Mouse (Mus musculus) limb, embryonic 14.5 days (tissue): Measurements from ENCODE around the gene Krt35. TPM values are rescaled to one million over a fixed set of nuclear protein-coding genes. Genes with fewer than 3 reads are reported as not detected.

Source experiments
- ATAC-seq: fragments of 200-750 bp; cut with Nextera tagmentation; 2 replicates; pipeline ENCODE4 v1.8.0; 2017; ENCODE audit warnings: low read depth, moderate number of reproducible peaks, moderate TSS enrichment; ENCODE audit not compliant: low FRiP score
- DNase-seq: peaks from one replicate; pipeline ENCODE4 v3.0.0-alpha.2; 2015; ENCODE audit warnings: low spot score
- H3K27ac ChIP-seq: fragments of 300-500 bp; sonication (generic); replicated peaks from 2 replicates; pipeline ENCODE4 v1.5.1; 2014; ENCODE audit warnings: low read depth, mild to moderate bottlenecking, low read length, moderate library complexity, mixed read lengths
- H3K27me3 ChIP-seq: fragments of 300-500 bp; sonication (generic); 2 replicates; pipeline ENCODE4 v1.6.1; 2014; ENCODE audit warnings: low read length, mixed read lengths; ENCODE audit not compliant: control insufficient read depth, insufficient read depth
- H3K36me3 ChIP-seq: fragments of 300-500 bp; sonication (generic); 2 replicates; pipeline ENCODE4 v1.6.1; 2014; ENCODE audit warnings: mild to moderate bottlenecking, low read length, moderate library complexity, mixed read lengths; ENCODE audit not compliant: control insufficient read depth, insufficient read depth
- H3K4me1 ChIP-seq: fragments of 300-500 bp; sonication (generic); 2 replicates; pipeline ENCODE4 v1.6.1; 2014; ENCODE audit warnings: antibody characterized with exemption, low read length, mixed read lengths; ENCODE audit not compliant: control insufficient read depth, insufficient read depth
- H3K4me2 ChIP-seq: fragments of 300-500 bp; sonication (generic); replicated peaks from 2 replicates; pipeline ENCODE4 v1.6.1; 2014; ENCODE audit warnings: low read depth, mild to moderate bottlenecking, low read length, moderate library complexity; ENCODE audit not compliant: severe bottlenecking
- H3K4me3 ChIP-seq: fragments of 300-500 bp; sonication (generic); replicated peaks from 2 replicates; pipeline ENCODE4 v1.5.1; 2014; ENCODE audit warnings: low read length
- H3K9ac ChIP-seq: fragments of 300-500 bp; sonication (generic); 2 replicates; pipeline ENCODE4 v1.6.1; 2014; ENCODE audit warnings: mild to moderate bottlenecking, low read depth, low read length, moderate library complexity; ENCODE audit not compliant: severe bottlenecking
- H3K9me3 ChIP-seq: fragments of 300-500 bp; sonication (generic); 2 replicates; pipeline ENCODE4 v1.6.1; 2016; ENCODE audit warnings: low read length; ENCODE audit not compliant: control insufficient read depth
- POLR2A ChIP-seq: fragments of 200-500 bp; IDR thresholded peaks from 2 replicates; pipeline ENCODE4 v1.8.0; 2012; ENCODE audit warnings: inconsistent platforms, mild to moderate bottlenecking, moderate library complexity, borderline replicate concordance; ENCODE audit not compliant: insufficient read depth, insufficient read length; ENCODE audit errors: extremely low read depth
- WGBS: fragments of 180-500 bp; shearing (Covaris S2); extraction: QIAGEN DNeasy Blood & Tissue Kit; methylation state at CpG from one replicate; pipeline ENCODE4 v1.1.7; 2014; 5-methylcytosine and 5-hydroxymethylcytosine counted together
- polyA plus RNA-seq, 2 experiments: library from polyadenylated mRNA; depleted of rRNA in 1 of 2; stranded (reverse) in 1 of 2; unstranded in 1 of 2; fragments of >200 nt; fragmentation: Nextera tagmentation in 1 of 2; extraction: Ambion mirVana in 1 of 2; gene quantifications; 2 replicates each; pipeline versions ENCODE4 v1.2.1 to v1.2.3; 2012 to 2014

Gene Krt35
- polyA plus RNA-seq (2012; rRNA removed) (1.7 and 2.9 TPM in 2 replicates), polyA plus RNA-seq (2014; fragmentation: Nextera tagmentation; extraction: Ambion mirVana) (7.0 and 7.2 TPM in 2 replicates)

GRCm38 (mm10) chr11:100096141-100096540 lies at the start of gene Krt35:
Gene Krt35, minus strand, starts transcription at chr11:100096241.
- H3K36me3 ChIP-seq: no peaks in the 10 kb centered on the region
- no peak within 1 kb of the TSS for H3K9ac ChIP-seq
- no peak for TF ChIP-seq POLR2A
- H3K4me3 ChIP-seq: no peak within 1 kb of the TSS
- H3K4me1 ChIP-seq: 0 out of 2 replicates have a peak, but pooled peaks cover 3% of the 10 kb centered on the region
- H3K27ac ChIP-seq: no peak within 1 kb of the TSS
- no peak within 1 kb of the TSS for H3K4me2 ChIP-seq
- ATAC-seq: no peak
- DNase-seq: no peak
- WGBS: 21% methylated on average over 9 of the region's 9 CpGs
- no peaks in the 10 kb centered on the region for H3K27me3 ChIP-seq
- H3K9me3 ChIP-seq: no peaks in the 10 kb centered on the region

- under 1% methylated on average over 20 of the region's 20 CpGs for WGBS
- Histone ChIP-seq H3K36me3 (no peaks in the 10 kb centered on the region), H3K9ac (no peak overlapping the region), H3K4me2 (peak overlapping the region; percentile 45), H3K27me3 (peaks cover 27% of the 10 kb centered on the region), H3K4me3 (peak overlapping the region; percentile 29), H3K4me1 (peaks cover 10% of the 10 kb centered on the region), H3K27ac (no peak overlapping the region), H3K9me3 (no peaks in the 10 kb centered on the region)
- ATAC-seq (no peak), DNase-seq (no peak)
- TF ChIP-seq POLR2A: no peak
Measured at GRCm38 (mm10) chr11:100145104-100145503, 49.1 kb upstream of the Krt35 start.

GRCm38 (mm10) chr11:100140966-100141365 lies 44.9 kb upstream of the Krt35 start:
- TF ChIP-seq POLR2A: no peak
- DNase-seq (no peak), ATAC-seq (no peak)
- H3K27ac ChIP-seq: no peak overlapping the region
- H3K9me3 ChIP-seq: no peaks in the 10 kb centered on the region
- no peak overlapping the region for H3K4me3 ChIP-seq
- H3K4me1 ChIP-seq: peaks cover 11% of the 10 kb centered on the region
- H3K36me3 ChIP-seq: no peaks in the 10 kb centered on the region
- H3K4me2 ChIP-seq: no peak overlapping the region
- H3K27me3 ChIP-seq: peaks cover 21% of the 10 kb centered on the region
- no peak overlapping the region for H3K9ac ChIP-seq
- 74% methylated on average over 21 of the region's 21 CpGs for WGBS

- ATAC-seq: no peak
- Histone ChIP-seq H3K27me3 (peaks cover 7% of the 10 kb centered on the region; the same call in 1 of the 2 replicates), H3K4me1 (0 out of 2 replicates have a peak, but pooled peaks cover 2% of the 10 kb centered on the region), H3K4me3 (no peak overlapping the region), H3K36me3 (no peaks in the 10 kb centered on the region), H3K4me2 (no peak overlapping the region), H3K9ac (no peak overlapping the region), H3K27ac (no peak overlapping the region), H3K9me3 (no peaks in the 10 kb centered on the region)
- TF ChIP-seq POLR2A: no peak
- WGBS: 40% methylated on average over 2 of the region's 2 CpGs
- no peak for DNase-seq
Measured at GRCm38 (mm10) chr11:100139391-100139790, 43.4 kb upstream of the Krt35 start.

- Histone ChIP-seq H3K4me3 (no peak overlapping the region), H3K9me3 (no peaks in the 10 kb centered on the region), H3K36me3 (no peaks in the 10 kb centered on the region), H3K4me1 (0 out of 2 replicates have a peak, but pooled peaks cover 2% of the 10 kb centered on the region), H3K9ac (no peak overlapping the region), H3K4me2 (no peak overlapping the region), H3K27ac (no peak overlapping the region), H3K27me3 (0 out of 2 replicates have a peak, but pooled peaks cover under 1% of the 10 kb centered on the region)
- ATAC-seq (no peak), DNase-seq (no peak)
- TF ChIP-seq POLR2A: no peak
- 55% methylated on average over 7 of the region's 7 CpGs for WGBS
Measured at GRCm38 (mm10) chr11:100138809-100139208, 42.8 kb upstream of the Krt35 start.
